Mouse (Mus musculus): Measurements from ENCODE around the gene Ptpre. TPM values are rescaled to one million over a fixed set of nuclear protein-coding genes. Genes with fewer than 3 reads are reported as not detected.
A peak's percentile ranks its signal among the peaks of the same experiment; 100 is the strongest.

The Ptpre gene
- polyA plus RNA-seq, 1 experiment from 2014 or later, result 1.9 TPM

GRCm38 (mm10) chr7:135602881-135603523 lies 65.7 kb downstream of the Ptpre start:
- H3K9ac ChIP-seq (ENCODE audit: low read length), result no peak overlapping the region
- 55% methylated on average over 5 of the region's 5 CpGs for WGBS
- H3K36me3 ChIP-seq (ENCODE audit: control insufficient read depth, insufficient read depth, low read length), result no peaks in the 10 kb centered on the region
- ATAC-seq (no peak), DNase-seq (ENCODE audit: low spot score) (no peak)
- H3K4me1 ChIP-seq (ENCODE audit: control insufficient read depth, insufficient read depth, low read length), result no peaks in the 10 kb centered on the region
- no peaks in the 10 kb centered on the region for H3K27me3 ChIP-seq (replicated peaks; ENCODE audit: control insufficient read depth, insufficient read depth, low read length)
- no peak overlapping the region for H3K4me2 ChIP-seq (ENCODE audit: low read length)
- no peaks in the 10 kb centered on the region for H3K9me3 ChIP-seq (replicated peaks; ENCODE audit: control insufficient read depth, low read length)
- H3K27ac ChIP-seq (ENCODE audit: low read depth, low read length), result no peak overlapping the region
- H3K4me3 ChIP-seq (ENCODE audit: low read depth, low read length), result no peak overlapping the region

- no peak for ATAC-seq
- no peaks in the 10 kb centered on the region; the same call in 1 of the 2 replicates for H3K4me1 ChIP-seq (ENCODE audit: control insufficient read depth, insufficient read depth, low read length)
Measured at GRCm38 (mm10) chr7:135605002-135605803, 67.9 kb downstream of the Ptpre start.

GRCm38 (mm10) chr7:135605804-135606072 lies 68.5 kb downstream of the Ptpre start:
- Histone ChIP-seq H3K9ac (ENCODE audit: low read length) (no peak overlapping the region), H3K27ac (ENCODE audit: low read depth, low read length) (no peak overlapping the region), H3K4me3 (ENCODE audit: low read depth, low read length) (no peak overlapping the region), H3K4me1 (ENCODE audit: control insufficient read depth, insufficient read depth, low read length) (no peaks in the 10 kb centered on the region; the same call in 1 of the 2 replicates), H3K4me2 (ENCODE audit: low read length) (no peak overlapping the region), H3K36me3 (ENCODE audit: control insufficient read depth, insufficient read depth, low read length) (no peaks in the 10 kb centered on the region), H3K27me3 (replicated peaks; ENCODE audit: control insufficient read depth, insufficient read depth, low read length) (no peaks in the 10 kb centered on the region), H3K9me3 (replicated peaks; ENCODE audit: control insufficient read depth, low read length) (no peaks in the 10 kb centered on the region)
- ATAC-seq (no peak), DNase-seq (ENCODE audit: low spot score) (no peak)
- WGBS, result 86% methylated on average over 6 of the region's 6 CpGs

More at GRCm38 (mm10) chr7:135605002-135605803, 67.9 kb downstream of the Ptpre start:
- no peaks in the 10 kb centered on the region for H3K27me3 ChIP-seq (replicated peaks; ENCODE audit: control insufficient read depth, insufficient read depth, low read length)
- H3K9me3 ChIP-seq (replicated peaks; ENCODE audit: control insufficient read depth, low read length), result no peaks in the 10 kb centered on the region
- H3K27ac ChIP-seq (ENCODE audit: low read depth, low read length), result no peak overlapping the region
- no peak for DNase-seq (ENCODE audit: low spot score)
- no peak overlapping the region for H3K4me2 ChIP-seq (ENCODE audit: low read length)
- no peaks in the 10 kb centered on the region for H3K36me3 ChIP-seq (ENCODE audit: control insufficient read depth, insufficient read depth, low read length)
- WGBS, result 70% methylated on average over 15 of the region's 15 CpGs
- no peak overlapping the region for H3K4me3 ChIP-seq (ENCODE audit: low read depth, low read length)
- no peak overlapping the region for H3K9ac ChIP-seq (ENCODE audit: low read length)

- WGBS, result 93% methylated on average over 4 of the region's 4 CpGs
- DNase-seq (ENCODE audit: low spot score) (no peak), ATAC-seq (no peak)
- Histone ChIP-seq H3K4me1 (ENCODE audit: control insufficient read depth, insufficient read depth, low read length) (no peaks in the 10 kb centered on the region; the same call in 1 of the 2 replicates), H3K9me3 (replicated peaks; ENCODE audit: control insufficient read depth, low read length) (no peaks in the 10 kb centered on the region), H3K27ac (ENCODE audit: low read depth, low read length) (no peak overlapping the region), H3K27me3 (replicated peaks; ENCODE audit: control insufficient read depth, insufficient read depth, low read length) (no peaks in the 10 kb centered on the region), H3K36me3 (ENCODE audit: control insufficient read depth, insufficient read depth, low read length) (no peaks in the 10 kb centered on the region), H3K4me2 (ENCODE audit: low read length) (no peak overlapping the region), H3K4me3 (ENCODE audit: low read depth, low read length) (no peak overlapping the region), H3K9ac (ENCODE audit: low read length) (no peak overlapping the region)
Measured at GRCm38 (mm10) chr7:135608208-135608607, 70.9 kb downstream of the Ptpre start.

GRCm38 (mm10) chr7:135609028-135609427 lies 71.7 kb downstream of the Ptpre start:
- Histone ChIP-seq H3K9me3 (replicated peaks; ENCODE audit: control insufficient read depth, low read length) (no peaks in the 10 kb centered on the region), H3K36me3 (ENCODE audit: control insufficient read depth, insufficient read depth, low read length) (no peaks in the 10 kb centered on the region)
- no peak for ATAC-seq

GRCm38 (mm10) chr7:135609655-135610054 lies 72.4 kb downstream of the Ptpre start:
- no peak overlapping the region for H3K4me2 ChIP-seq (ENCODE audit: low read length)
- 61% methylated on average over 7 of the region's 7 CpGs for WGBS

More at GRCm38 (mm10) chr7:135609028-135609427, 71.7 kb downstream of the Ptpre start:
- H3K4me1 ChIP-seq (ENCODE audit: control insufficient read depth, insufficient read depth, low read length), result no peaks in the 10 kb centered on the region; the same call in 1 of the 2 replicates
- 75% methylated on average over 3 of the region's 3 CpGs for WGBS
- no peak for DNase-seq (ENCODE audit: low spot score)
- H3K4me3 ChIP-seq (ENCODE audit: low read depth, low read length), result no peak overlapping the region
- no peak overlapping the region for H3K4me2 ChIP-seq (ENCODE audit: low read length)
- H3K27me3 ChIP-seq (replicated peaks; ENCODE audit: control insufficient read depth, insufficient read depth, low read length), result no peaks in the 10 kb centered on the region
- H3K9ac ChIP-seq (ENCODE audit: low read length), result no peak overlapping the region
- no peak overlapping the region for H3K27ac ChIP-seq (ENCODE audit: low read depth, low read length)

GRCm38 (mm10) chr7:135612276-135612675 lies 75.0 kb downstream of the Ptpre start:
- Histone ChIP-seq H3K4me3 (ENCODE audit: low read depth, low read length) (no peak overlapping the region), H3K36me3 (ENCODE audit: control insufficient read depth, insufficient read depth, low read length) (no peaks in the 10 kb centered on the region), H3K4me2 (ENCODE audit: low read length) (no peak overlapping the region), H3K9me3 (replicated peaks; ENCODE audit: control insufficient read depth, low read length) (no peaks in the 10 kb centered on the region), H3K9ac (ENCODE audit: low read length) (no peak overlapping the region), H3K27me3 (replicated peaks; ENCODE audit: control insufficient read depth, insufficient read depth, low read length) (no peaks in the 10 kb centered on the region), H3K27ac (ENCODE audit: low read depth, low read length) (no peak overlapping the region), H3K4me1 (ENCODE audit: control insufficient read depth, insufficient read depth, low read length) (no peaks in the 10 kb centered on the region; the same call in 1 of the 2 replicates)
- no peak for DNase-seq (ENCODE audit: low spot score)
- WGBS, result 51% methylated on average over 16 of the region's 16 CpGs
- ATAC-seq, result no peak

More at GRCm38 (mm10) chr7:135609655-135610054, 72.4 kb downstream of the Ptpre start:
- no peak overlapping the region for H3K9ac ChIP-seq (ENCODE audit: low read length)
- H3K9me3 ChIP-seq (replicated peaks; ENCODE audit: control insufficient read depth, low read length), result no peaks in the 10 kb centered on the region
- no peaks in the 10 kb centered on the region for H3K36me3 ChIP-seq (ENCODE audit: control insufficient read depth, insufficient read depth, low read length)
- peak; percentile 37 for DNase-seq (ENCODE audit: low spot score)
- no peaks in the 10 kb centered on the region; the same call in 1 of the 2 replicates for H3K4me1 ChIP-seq (ENCODE audit: control insufficient read depth, insufficient read depth, low read length)
- no peak for ATAC-seq
- H3K27ac ChIP-seq (ENCODE audit: low read depth, low read length), result no peak overlapping the region
- H3K4me3 ChIP-seq (ENCODE audit: low read depth, low read length), result no peak overlapping the region
- H3K27me3 ChIP-seq (replicated peaks; ENCODE audit: control insufficient read depth, insufficient read depth, low read length), result no peaks in the 10 kb centered on the region

- H3K36me3 ChIP-seq (ENCODE audit: control insufficient read depth, insufficient read depth, low read length), result no peaks in the 10 kb centered on the region
- H3K4me3 ChIP-seq (ENCODE audit: low read depth, low read length), result no peak overlapping the region
- no peaks in the 10 kb centered on the region for H3K9me3 ChIP-seq (replicated peaks; ENCODE audit: control insufficient read depth, low read length)
- H3K27ac ChIP-seq (ENCODE audit: low read depth, low read length), result no peak overlapping the region
- no peak overlapping the region for H3K4me2 ChIP-seq (ENCODE audit: low read length)
- ATAC-seq, result no peak
- H3K27me3 ChIP-seq (replicated peaks; ENCODE audit: control insufficient read depth, insufficient read depth, low read length), result no peaks in the 10 kb centered on the region
- H3K4me1 ChIP-seq (ENCODE audit: control insufficient read depth, insufficient read depth, low read length), result peaks cover 1% of the 10 kb centered on the region; the same call in 1 of the 2 replicates
- no peak for DNase-seq (ENCODE audit: low spot score)
- WGBS, result 85% methylated on average over 7 of the region's 7 CpGs
- no peak overlapping the region for H3K9ac ChIP-seq (ENCODE audit: low read length)
Measured at GRCm38 (mm10) chr7:135612801-135613200, 75.5 kb downstream of the Ptpre start.

- H3K9ac ChIP-seq (ENCODE audit: low read length), result no peak overlapping the region
- no peak for DNase-seq (ENCODE audit: low spot score)
- no peaks in the 10 kb centered on the region for H3K27me3 ChIP-seq (replicated peaks; ENCODE audit: control insufficient read depth, insufficient read depth, low read length)
- H3K4me3 ChIP-seq (ENCODE audit: low read depth, low read length), result no peak overlapping the region
- WGBS, result 90% methylated on average over 3 of the region's 3 CpGs
- H3K4me2 ChIP-seq (ENCODE audit: low read length), result no peak overlapping the region
- no peaks in the 10 kb centered on the region for H3K9me3 ChIP-seq (replicated peaks; ENCODE audit: control insufficient read depth, low read length)
- peaks cover 7% of the 10 kb centered on the region for H3K4me1 ChIP-seq (ENCODE audit: control insufficient read depth, insufficient read depth, low read length)
- H3K36me3 ChIP-seq (ENCODE audit: control insufficient read depth, insufficient read depth, low read length), result no peaks in the 10 kb centered on the region
- ATAC-seq, result no peak
- H3K27ac ChIP-seq (ENCODE audit: low read depth, low read length), result no peak overlapping the region
Measured at GRCm38 (mm10) chr7:135613380-135613779, 76.1 kb downstream of the Ptpre start.

Measured in forebrain, embryonic 14.5 days (tissue).